Mouse (Mus musculus) stomach, embryonic 14.5 days (tissue): ENCODE measurements at regions not wholly inside any gene's neighbourhood (a gene's known extent, or its start where the extent isn't known, plus 50 kb on each side); places are given as distances from the start of the nearest gene placed in this dataset.

Experiments used
- ATAC-seq: fragments of 200-750 bp; cut with Nextera tagmentation; 2 replicates; pipeline ENCODE4 v1.8.0; 2017; ENCODE audit warnings: low read depth, moderate TSS enrichment; ENCODE audit not compliant: insufficient number of reproducible peaks, insufficient read depth, low FRiP score
- H3K27ac ChIP-seq: fragments of 300-500 bp; sonication (generic); 2 replicates; pipeline ENCODE4 v1.5.1; 2014; ENCODE audit warnings: mild to moderate bottlenecking, low read length, moderate library complexity, mixed read lengths
- H3K27me3 ChIP-seq: fragments of 300-500 bp; sonication (generic); 2 replicates; pipeline ENCODE4 v1.6.1; 2014; ENCODE audit warnings: low read length, control low read depth, mixed read lengths; ENCODE audit not compliant: control insufficient read depth, insufficient read depth
- H3K36me3 ChIP-seq: fragments of 300-500 bp; sonication (generic); 2 replicates; pipeline ENCODE4 v1.6.1; 2014; ENCODE audit warnings: mild to moderate bottlenecking, control low read depth, low read length, moderate library complexity, mixed read lengths; ENCODE audit not compliant: control insufficient read depth, insufficient read depth
- H3K4me1 ChIP-seq: fragments of 300-500 bp; sonication (generic); 2 replicates; pipeline ENCODE4 v1.6.1; 2014; ENCODE audit warnings: low read length, control low read depth, mixed read lengths; ENCODE audit not compliant: control insufficient read depth, insufficient read depth
- H3K4me2 ChIP-seq: fragments of 300-500 bp; sonication (generic); replicated peaks from 2 replicates; pipeline ENCODE4 v1.6.1; 2014; ENCODE audit warnings: low read depth, low read length, control low read depth
- H3K4me3 ChIP-seq: fragments of 300-500 bp; sonication (generic); 2 replicates; pipeline ENCODE4 v1.5.1; 2014; ENCODE audit warnings: low read depth, low read length, control low read depth
- H3K9ac ChIP-seq: fragments of 300-500 bp; sonication (generic); replicated peaks from 2 replicates; pipeline ENCODE4 v1.6.1; 2014; ENCODE audit warnings: low read depth, mild to moderate bottlenecking, control low read depth, low read length, moderate library complexity, mixed read lengths
- H3K9me3 ChIP-seq: fragments of 300-500 bp; sonication (generic); 2 replicates; pipeline ENCODE4 v1.6.1; 2016; ENCODE audit warnings: low read depth, low read length, control low read depth; ENCODE audit not compliant: control insufficient read depth
- WGBS: fragments of 180-500 bp; shearing (Covaris S2); extraction: QIAGEN DNeasy Blood & Tissue Kit; methylation state at CpG from one replicate; pipeline ENCODE4 v1.1.7; 2014; 5-methylcytosine and 5-hydroxymethylcytosine counted together

GRCm38 (mm10) chr6:35864218-35864617 is 324.5 kb upstream of the Mtpn start:
- Histone ChIP-seq H3K9me3 (no peaks in the 10 kb centered on the region), H3K4me3 (no peak overlapping the region), H3K27ac (no peak overlapping the region), H3K36me3 (no peaks in the 10 kb centered on the region), H3K27me3 (no peaks in the 10 kb centered on the region), H3K4me1 (no peaks in the 10 kb centered on the region), H3K4me2 (no peak overlapping the region), H3K9ac (no peak overlapping the region)
- 83% methylated on average over 6 of the region's 6 CpGs for WGBS
- ATAC-seq: no peak

- WGBS: 92% methylated on average over 5 of the region's 5 CpGs
- H3K27ac ChIP-seq: no peak overlapping the region
Observed at GRCm38 (mm10) chr6:35853993-35854392, 314.3 kb upstream of the Mtpn start.

GRCm38 (mm10) chr6:35816657-35817056 is 277.0 kb upstream of the Mtpn start:
- Histone ChIP-seq H3K27ac (no peak overlapping the region), H3K4me1 (no peaks in the 10 kb centered on the region), H3K4me3 (no peak overlapping the region), H3K36me3 (no peaks in the 10 kb centered on the region), H3K4me2 (no peak overlapping the region), H3K9ac (no peak overlapping the region), H3K9me3 (no peaks in the 10 kb centered on the region), H3K27me3 (no peaks in the 10 kb centered on the region)
- no peak for ATAC-seq
- 82% methylated on average over 16 of the region's 16 CpGs for WGBS

More at GRCm38 (mm10) chr6:35853993-35854392, 314.3 kb upstream of the Mtpn start:
- Histone ChIP-seq H3K4me2 (no peak overlapping the region), H3K9ac (no peak overlapping the region), H3K9me3 (no peaks in the 10 kb centered on the region), H3K27me3 (no peaks in the 10 kb centered on the region), H3K4me1 (no peaks in the 10 kb centered on the region), H3K36me3 (no peaks in the 10 kb centered on the region), H3K4me3 (no peak overlapping the region)
- ATAC-seq: no peak

GRCm38 (mm10) chr6:35814476-35814875 is 274.8 kb upstream of the Mtpn start:
- 75% methylated on average over 5 of the region's 5 CpGs for WGBS
- ATAC-seq: no peak
- Histone ChIP-seq H3K9ac (no peak overlapping the region), H3K9me3 (no peaks in the 10 kb centered on the region), H3K27me3 (no peaks in the 10 kb centered on the region), H3K27ac (no peak overlapping the region), H3K36me3 (no peaks in the 10 kb centered on the region), H3K4me3 (no peak overlapping the region), H3K4me2 (no peak overlapping the region), H3K4me1 (no peaks in the 10 kb centered on the region)

GRCm38 (mm10) chr6:35805738-35806137 is 266.1 kb upstream of the Mtpn start:
- no peak overlapping the region for H3K27ac ChIP-seq
- H3K36me3 ChIP-seq: no peaks in the 10 kb centered on the region
- no peak for ATAC-seq
- H3K9me3 ChIP-seq: no peaks in the 10 kb centered on the region
- WGBS: 80% methylated on average over 2 of the region's 2 CpGs
- H3K9ac ChIP-seq: no peak overlapping the region
- no peak overlapping the region for H3K4me2 ChIP-seq
- H3K4me1 ChIP-seq: no peaks in the 10 kb centered on the region
- H3K4me3 ChIP-seq: no peak overlapping the region
- H3K27me3 ChIP-seq: no peaks in the 10 kb centered on the region

GRCm38 (mm10) chr6:35804041-35804440 is 264.4 kb upstream of the Mtpn start:
- no peaks in the 10 kb centered on the region for H3K36me3 ChIP-seq
- H3K4me2 ChIP-seq: no peak overlapping the region
- no peak for ATAC-seq
- H3K27me3 ChIP-seq: no peaks in the 10 kb centered on the region
- H3K9ac ChIP-seq: no peak overlapping the region
- H3K9me3 ChIP-seq: no peaks in the 10 kb centered on the region
- H3K27ac ChIP-seq: no peak overlapping the region
- H3K4me1 ChIP-seq: no peaks in the 10 kb centered on the region
- 63% methylated on average over 3 of the region's 3 CpGs for WGBS
- no peak overlapping the region for H3K4me3 ChIP-seq

GRCm38 (mm10) chr6:35779706-35780105 is 240.0 kb upstream of the Mtpn start:
- 95% methylated on average over 1 of the region's 1 CpGs for WGBS
- Histone ChIP-seq H3K27me3 (no peaks in the 10 kb centered on the region), H3K4me1 (no peaks in the 10 kb centered on the region), H3K36me3 (no peaks in the 10 kb centered on the region), H3K9ac (no peak overlapping the region), H3K4me2 (no peak overlapping the region), H3K27ac (no peak overlapping the region), H3K9me3 (no peaks in the 10 kb centered on the region), H3K4me3 (no peak overlapping the region)
- no peak for ATAC-seq

- no peak for ATAC-seq
- no peaks in the 10 kb centered on the region for H3K36me3 ChIP-seq
- no peak overlapping the region for H3K27ac ChIP-seq
- H3K4me1 ChIP-seq: no peaks in the 10 kb centered on the region; the same call in 1 of the 2 replicates
- 70% methylated on average over 3 of the region's 3 CpGs for WGBS
- H3K4me2 ChIP-seq: no peak overlapping the region
- no peaks in the 10 kb centered on the region for H3K27me3 ChIP-seq
- H3K9me3 ChIP-seq: no peaks in the 10 kb centered on the region
- no peak overlapping the region for H3K9ac ChIP-seq
- no peak overlapping the region for H3K4me3 ChIP-seq
Observed at GRCm38 (mm10) chr6:35770907-35771306, 231.2 kb upstream of the Mtpn start.

- H3K27me3 ChIP-seq: no peaks in the 10 kb centered on the region
- no peak overlapping the region for H3K4me3 ChIP-seq
- WGBS: 83% methylated on average over 3 of the region's 3 CpGs
- H3K4me1 ChIP-seq: no peaks in the 10 kb centered on the region
- no peaks in the 10 kb centered on the region for H3K36me3 ChIP-seq
- no peak overlapping the region for H3K4me2 ChIP-seq
- no peak overlapping the region for H3K27ac ChIP-seq
- H3K9ac ChIP-seq: no peak overlapping the region
- ATAC-seq: no peak
- H3K9me3 ChIP-seq: 0 out of 2 replicates have a peak, but pooled peaks cover 5% of the 10 kb centered on the region
Observed at GRCm38 (mm10) chr6:35759606-35760246, 220.0 kb upstream of the Mtpn start.
